Mouse (Mus musculus): ENCODE results near the gene Slc27a2. TPM values are rescaled to one million over a fixed set of nuclear protein-coding genes. Genes with fewer than 3 reads are reported as not detected.
"Not testable (repeated sequence)": the region's sequence is repeated elsewhere in the genome, so short reads cannot be mapped to it uniquely, and the experiment has no call there.

Gene Slc27a2
- total RNA-seq (2021): 1 to 10 TPM in 1 of 2 experiments, under 1 TPM in 1; 0.10 to 3.5 TPM
- long read RNA-seq, experiment 1: 0 reads
- long read RNA-seq, experiment 2, partial matches to known transcripts: 0 of 3 reads
- long read RNA-seq, experiment 2, other reads (novel, unspliced or antisense): 0 of 3 reads

GRCm38 (mm10) chr2:126552357-126553290 is at the start of gene Slc27a2:
TSS of gene Slc27a2 (plus strand) at chr2:126552407.
- peak in 1 of 2 experiments; percentile 9 for DNase-seq

- DNase-seq: no peak
Measured at GRCm38 (mm10) chr2:126505156-126505555, 47.1 kb upstream of the Slc27a2 start.

GRCm38 (mm10) chr2:126507477-126507876 is 44.7 kb upstream of the Slc27a2 start:
- no peak for DNase-seq

- DNase-seq: no peak
Measured at GRCm38 (mm10) chr2:126508228-126508627, 44.0 kb upstream of the Slc27a2 start.

- DNase-seq: no peak
Measured at GRCm38 (mm10) chr2:126515069-126515826, 37.0 kb upstream of the Slc27a2 start.

GRCm38 (mm10) chr2:126519872-126520581 is 32.2 kb upstream of the Slc27a2 start:
- DNase-seq: no peak

GRCm38 (mm10) chr2:126520828-126521227 is 31.4 kb upstream of the Slc27a2 start:
- DNase-seq: peak in 1 of 2 experiments; percentile 28

- DNase-seq: no peak
Measured at GRCm38 (mm10) chr2:126521471-126521870, 30.7 kb upstream of the Slc27a2 start.

- no peak for DNase-seq
Measured at GRCm38 (mm10) chr2:126522056-126522455, 30.2 kb upstream of the Slc27a2 start.

GRCm38 (mm10) chr2:126523101-126523745 is 29.0 kb upstream of the Slc27a2 start:
- DNase-seq: not testable (repeated sequence)

- DNase-seq: no peak
Measured at GRCm38 (mm10) chr2:126524271-126524670, 27.9 kb upstream of the Slc27a2 start.

- DNase-seq: no peak
Measured at GRCm38 (mm10) chr2:126527461-126527860, 24.7 kb upstream of the Slc27a2 start.

- DNase-seq: no peak
Measured at GRCm38 (mm10) chr2:126530581-126530980, 21.6 kb upstream of the Slc27a2 start.

GRCm38 (mm10) chr2:126537654-126538053 is 14.6 kb upstream of the Slc27a2 start:
- no peak for DNase-seq

- no peak for DNase-seq
Measured at GRCm38 (mm10) chr2:126540390-126540925, 11.7 kb upstream of the Slc27a2 start.

- DNase-seq: no peak
Measured at GRCm38 (mm10) chr2:126542211-126542610, 10.0 kb upstream of the Slc27a2 start.

GRCm38 (mm10) chr2:126545297-126545696 is 6.9 kb upstream of the Slc27a2 start:
- no peak for DNase-seq

GRCm38 (mm10) chr2:126546392-126546791 is 5.8 kb upstream of the Slc27a2 start:
- no peak for DNase-seq

- DNase-seq: no peak
Measured at GRCm38 (mm10) chr2:126549681-126550080, 2.5 kb upstream of the Slc27a2 start.

- DNase-seq: no peak
Measured at GRCm38 (mm10) chr2:126551244-126551890, 840 bp upstream of the Slc27a2 start.

- no peak for DNase-seq
Measured at GRCm38 (mm10) chr2:126551896-126552295, 311 bp upstream of the Slc27a2 start.

Measured in heart, adult 18-20 months (tissue).